Mouse (Mus musculus): Measurements from ENCODE around the gene Msi2. TPM values are rescaled to one million over a fixed set of nuclear protein-coding genes. Genes with fewer than 3 reads are reported as not detected.

Msi2 gene
- total and polyA plus RNA-seq, 2 experiments from 2014 or later = 33.0 to 170 TPM

- WGBS = 32% methylated on average over 6 of the region's 6 CpGs
- no peak for TF ChIP-seq CTCF (IDR thresholded peaks at IDR 0.05; ENCODE audit: low read depth)
- H3K27me3 ChIP-seq (ENCODE audit: insufficient read depth, low read length) = no peaks in the 10 kb centered on the region
- no peak overlapping the region for H3K4me3 ChIP-seq (ENCODE audit: low read length)
- H3K9ac ChIP-seq (replicated peaks; ENCODE audit: low read length) = no peak overlapping the region
- ATAC-seq = peak; percentile 55
- no peaks in the 10 kb centered on the region for H3K9me3 ChIP-seq (ENCODE audit: low read length)
- H3K4me2 ChIP-seq (ENCODE audit: low read depth, low read length) = no peak overlapping the region
- no peaks in the 10 kb centered on the region for H3K36me3 ChIP-seq (ENCODE audit: insufficient read depth, low read length)
- peaks cover under 1% of the 10 kb centered on the region; the same call in 1 of the 2 replicates for H3K4me1 ChIP-seq (ENCODE audit: insufficient read depth, low read length)
- peak; percentile 61 for DNase-seq (ENCODE audit: low spot score)
- peak overlapping the region; percentile 65; the same call in 1 of the 2 replicates for H3K27ac ChIP-seq
Measured at GRCm38 (mm10) chr11:88613008-88613407, 105.3 kb downstream of the Msi2 start.

GRCm38 (mm10) chr11:88612141-88612540 lies 106.2 kb downstream of the Msi2 start:
- no peak overlapping the region for H3K4me3 ChIP-seq (ENCODE audit: low read length)
- H3K4me1 ChIP-seq (ENCODE audit: insufficient read depth, low read length) = no peaks in the 10 kb centered on the region
- no peaks in the 10 kb centered on the region for H3K27me3 ChIP-seq (ENCODE audit: insufficient read depth, low read length)
- no peak for DNase-seq (ENCODE audit: low spot score)
- 83% methylated on average over 7 of the region's 7 CpGs for WGBS
- ATAC-seq = no peak
- no peaks in the 10 kb centered on the region for H3K9me3 ChIP-seq (ENCODE audit: low read length)
- no peaks in the 10 kb centered on the region for H3K36me3 ChIP-seq (ENCODE audit: insufficient read depth, low read length)
- TF ChIP-seq CTCF (IDR thresholded peaks at IDR 0.05; ENCODE audit: low read depth) = no peak
- H3K9ac ChIP-seq (replicated peaks; ENCODE audit: low read length) = no peak overlapping the region
- no peak overlapping the region; the same call in 1 of the 2 replicates for H3K27ac ChIP-seq
- no peak overlapping the region for H3K4me2 ChIP-seq (ENCODE audit: low read depth, low read length)

- 92% methylated on average over 6 of the region's 6 CpGs for WGBS
- Histone ChIP-seq H3K9me3 (ENCODE audit: low read length) (no peaks in the 10 kb centered on the region), H3K4me1 (ENCODE audit: insufficient read depth, low read length) (peaks cover 5% of the 10 kb centered on the region; the same call in 1 of the 2 replicates), H3K4me3 (ENCODE audit: low read length) (no peak overlapping the region), H3K36me3 (ENCODE audit: insufficient read depth, low read length) (no peaks in the 10 kb centered on the region), H3K4me2 (ENCODE audit: low read depth, low read length) (no peak overlapping the region), H3K27me3 (ENCODE audit: insufficient read depth, low read length) (no peaks in the 10 kb centered on the region), H3K27ac (no peak overlapping the region), H3K9ac (replicated peaks; ENCODE audit: low read length) (no peak overlapping the region)
- DNase-seq (ENCODE audit: low spot score) (no peak), ATAC-seq (no peak)
- no peak for TF ChIP-seq CTCF (IDR thresholded peaks at IDR 0.05; ENCODE audit: low read depth)
Measured at GRCm38 (mm10) chr11:88610809-88611208, 107.5 kb downstream of the Msi2 start.

GRCm38 (mm10) chr11:88610112-88610511 lies 108.2 kb downstream of the Msi2 start:
- ATAC-seq (no peak), DNase-seq (ENCODE audit: low spot score) (no peak)
- no peaks in the 10 kb centered on the region for H3K9me3 ChIP-seq (ENCODE audit: low read length)
- no peaks in the 10 kb centered on the region for H3K27me3 ChIP-seq (ENCODE audit: insufficient read depth, low read length)
- peaks cover 8% of the 10 kb centered on the region for H3K4me1 ChIP-seq (ENCODE audit: insufficient read depth, low read length)
- no peak overlapping the region for H3K4me2 ChIP-seq (ENCODE audit: low read depth, low read length)
- H3K4me3 ChIP-seq (ENCODE audit: low read length) = no peak overlapping the region
- no peaks in the 10 kb centered on the region for H3K36me3 ChIP-seq (ENCODE audit: insufficient read depth, low read length)
- no peak overlapping the region for H3K9ac ChIP-seq (replicated peaks; ENCODE audit: low read length)
- no peak for TF ChIP-seq CTCF (IDR thresholded peaks at IDR 0.05; ENCODE audit: low read depth)
- no peak overlapping the region for H3K27ac ChIP-seq
- WGBS = 100% methylated on average over 1 of the region's 1 CpGs

- no peak overlapping the region for H3K9ac ChIP-seq (replicated peaks; ENCODE audit: low read length)
- no peak for TF ChIP-seq CTCF (IDR thresholded peaks at IDR 0.05; ENCODE audit: low read depth)
- H3K4me2 ChIP-seq (ENCODE audit: low read depth, low read length) = no peak overlapping the region
- H3K36me3 ChIP-seq (ENCODE audit: insufficient read depth, low read length) = no peaks in the 10 kb centered on the region
- H3K27me3 ChIP-seq (ENCODE audit: insufficient read depth, low read length) = no peaks in the 10 kb centered on the region
- ATAC-seq (no peak), DNase-seq (ENCODE audit: low spot score) (no peak)
- WGBS = 53% methylated on average over 4 of the region's 4 CpGs
- H3K4me3 ChIP-seq (ENCODE audit: low read length) = no peak overlapping the region
- peak overlapping the region; percentile 48 for H3K27ac ChIP-seq
- peaks cover 10% of the 10 kb centered on the region for H3K4me1 ChIP-seq (ENCODE audit: insufficient read depth, low read length)
- H3K9me3 ChIP-seq (ENCODE audit: low read length) = no peaks in the 10 kb centered on the region
Measured at GRCm38 (mm10) chr11:88608584-88608983, 109.7 kb downstream of the Msi2 start.

GRCm38 (mm10) chr11:88607725-88608383 lies 110.5 kb downstream of the Msi2 start:
- DNase-seq (ENCODE audit: low spot score) = peak; percentile 84
- Histone ChIP-seq H3K9ac (replicated peaks; ENCODE audit: low read length) (no peak overlapping the region), H3K4me1 (ENCODE audit: insufficient read depth, low read length) (peaks cover 10% of the 10 kb centered on the region), H3K27ac (peak overlapping the region; percentile 43; the same call in 1 of the 2 replicates), H3K36me3 (ENCODE audit: insufficient read depth, low read length) (no peaks in the 10 kb centered on the region), H3K4me2 (ENCODE audit: low read depth, low read length) (no peak overlapping the region), H3K9me3 (ENCODE audit: low read length) (no peaks in the 10 kb centered on the region), H3K27me3 (ENCODE audit: insufficient read depth, low read length) (no peaks in the 10 kb centered on the region), H3K4me3 (ENCODE audit: low read length) (no peak overlapping the region)
- WGBS = 47% methylated on average over 12 of the region's 12 CpGs
- TF ChIP-seq CTCF (IDR thresholded peaks at IDR 0.05; ENCODE audit: low read depth) = no peak
- peak; percentile 88 for ATAC-seq

- Histone ChIP-seq H3K4me3 (ENCODE audit: low read length) (no peak overlapping the region), H3K4me1 (ENCODE audit: insufficient read depth, low read length) (peaks cover 10% of the 10 kb centered on the region), H3K9ac (replicated peaks; ENCODE audit: low read length) (no peak overlapping the region), H3K4me2 (ENCODE audit: low read depth, low read length) (no peak overlapping the region), H3K9me3 (ENCODE audit: low read length) (no peaks in the 10 kb centered on the region), H3K27ac (no peak overlapping the region; the same call in 1 of the 2 replicates), H3K27me3 (ENCODE audit: insufficient read depth, low read length) (no peaks in the 10 kb centered on the region), H3K36me3 (ENCODE audit: insufficient read depth, low read length) (no peaks in the 10 kb centered on the region)
- no peak for TF ChIP-seq CTCF (IDR thresholded peaks at IDR 0.05; ENCODE audit: low read depth)
- no peak for ATAC-seq
- no peak for DNase-seq (ENCODE audit: low spot score)
- 52% methylated on average over 6 of the region's 6 CpGs for WGBS
Measured at GRCm38 (mm10) chr11:88605771-88606170, 112.5 kb downstream of the Msi2 start.
